Mouse (Mus musculus) G1E-ER4 (cell line): ENCODE measurements around the gene 4930562C15Rik. TPM values are rescaled to one million over a fixed set of nuclear protein-coding genes. Genes with fewer than 3 reads are reported as not detected.

Source experiments
- GATA1 ChIP-seq: IDR thresholded peaks from one replicate; pipeline ENCODE4 v1.8.0; 2012; ENCODE audit warnings: low read length, inconsistent platforms
- polyA plus RNA-seq: library from polyadenylated mRNA; stranded (reverse); fragments of >175 nt; gene quantifications from 2 replicates; pipeline ENCODE4 v1.2.3, GENCODE M21; 2012

4930562C15Rik gene
- polyA plus RNA-seq, 1 experiment, result not detected

- no peak for TF ChIP-seq GATA1
These were observed 80.7 kb downstream of the 4930562C15Rik start for GRCm38 (mm10) chr16:4915931-4916330.

DNA sequence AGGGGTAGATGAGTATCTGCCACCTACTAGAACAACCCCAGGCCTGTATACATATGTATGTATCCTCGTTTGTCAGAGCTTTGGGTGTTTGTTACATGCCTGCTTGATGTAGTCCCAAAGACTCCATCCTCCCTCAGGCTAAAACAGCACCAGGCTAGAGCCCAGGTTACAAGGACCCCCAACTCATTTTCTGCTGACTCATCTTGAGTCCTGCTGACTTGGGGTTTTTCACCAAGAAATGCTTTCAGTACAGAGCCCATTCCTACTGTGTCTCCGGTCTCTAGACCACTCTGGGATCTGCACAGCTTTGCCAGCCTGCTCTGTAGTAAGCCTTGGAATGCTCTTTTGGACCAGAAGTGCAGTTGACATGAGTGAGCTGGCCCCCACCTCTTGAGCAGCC is 81.4 kb downstream of the 4930562C15Rik start:
- no peak for TF ChIP-seq GATA1

Other genes starting within 250 kb of the 4930562C15Rik start
- 0.44 and 1.1 TPM in 2 replicates for gene Glis2, start 240.7 kb upstream of the 4930562C15Rik start, polyA plus RNA-seq
- gene Pam16, start 210.4 kb upstream of the 4930562C15Rik start, polyA plus RNA-seq, result 46.4 and 52.4 TPM in 2 replicates
- not detected in 2 replicates for gene Vasn, start 195.5 kb upstream of the 4930562C15Rik start, polyA plus RNA-seq
- 50.7 and 70.0 TPM in 2 replicates for gene Dnaja3, start 195.4 kb upstream of the 4930562C15Rik start, polyA plus RNA-seq
- gene Coro7, start 155.6 kb upstream of the 4930562C15Rik start, polyA plus RNA-seq, result 237 and 252 TPM in 2 replicates
- 7.4 and 15.2 TPM in 2 replicates for gene Nmral1, start 116.1 kb upstream of the 4930562C15Rik start, polyA plus RNA-seq
- 1.5 and 1.8 TPM in 2 replicates for gene Hmox2, start 109.1 kb upstream of the 4930562C15Rik start, polyA plus RNA-seq
- 34.7 and 56.1 TPM in 2 replicates for gene Cdip1, start 45.1 kb upstream of the 4930562C15Rik start, polyA plus RNA-seq
- 162 and 189 TPM in 2 replicates for gene Ubald1, start 44.9 kb downstream of the 4930562C15Rik start, polyA plus RNA-seq
- gene Mgrn1, start 50.8 kb downstream of the 4930562C15Rik start, polyA plus RNA-seq, result 21.5 and 23.9 TPM in 2 replicates
- 45.2 and 49.4 TPM in 2 replicates for gene Nudt16l1, start 103.3 kb downstream of the 4930562C15Rik start, polyA plus RNA-seq
- 21.3 and 23.5 TPM in 2 replicates for gene Anks3, start 128.8 kb downstream of the 4930562C15Rik start, polyA plus RNA-seq
- 0.08 TPM in 1 of 2 replicates, not detected in the other for gene Sept12, start 162.4 kb downstream of the 4930562C15Rik start, polyA plus RNA-seq
- not detected in 2 replicates for gene Smim22, start 171.9 kb downstream of the 4930562C15Rik start, polyA plus RNA-seq
- gene Rogdi, start 178.1 kb downstream of the 4930562C15Rik start, polyA plus RNA-seq, result 17.5 and 28.8 TPM in 2 replicates
- gene Glyr1, start 214.4 kb downstream of the 4930562C15Rik start, polyA plus RNA-seq, result 17.1 and 26.7 TPM in 2 replicates
- 15.6 and 16.6 TPM in 2 replicates for gene Ubn1, start 214.6 kb downstream of the 4930562C15Rik start, polyA plus RNA-seq